In genomic region chr2:120951208-120951607, GRCm38 (mm10) we compare ENCODE assay signal across 9 mouse cellular contexts.
DNase-seq lines count a peak whose midpoint lies in the region.
"Had no signal": no experiment of that assay in that cellular context is flagged by ENCODE, and none has a peak within 500 bp of the region (broad histone marks: within the 10 kb centered on the region; RNA-seq: fewer than 3 reads in every experiment).

No protein-coding gene starts in this region.

- DNase-seq in layer of hippocampus, adult 11-12 months (ENCODE audit: low spot score), result peak; percentile 37
- DNase-seq in layer of hippocampus, adult 9-10 months (ENCODE audit: low spot score), result no peak
- peak; percentile 80 for DNase-seq in cerebellum, adult 9-10 months
- peak; percentile 60 to 66 for DNase-seq in kidney, postnatal 36 days
- DNase-seq in right cerebral cortex, adult 2 months (ENCODE audit: low spot score in 2 of 2), result peak; percentile 57
- DNase-seq in embryo, embryonic 10.5 days (ENCODE audit: low spot score), result no peak
- no peak for DNase-seq in ovary, postnatal 10 days (ENCODE audit: low spot score)
- no peak for DNase-seq in adipocyte (ENCODE audit: low spot score)
- DNase-seq: heart, postnatal 36 days had no signal

Comparison
In these comparisons a context has a peak if more than half of its experiments do, and no peak if none do; other contexts are left out.
1. DNase-seq: peak in layer of hippocampus, adult 11-12 months (single experiment), cerebellum, adult 9-10 months (single experiment), kidney, postnatal 36 days (2 of 2) and right cerebral cortex, adult 2 months (2 of 2); none in layer of hippocampus, adult 9-10 months (single experiment), embryo, embryonic 10.5 days (single experiment), ovary, postnatal 10 days (single experiment) and adipocyte (single experiment).